Mouse (Mus musculus): Measurements from ENCODE around the gene St6galnac5.

DNA sequence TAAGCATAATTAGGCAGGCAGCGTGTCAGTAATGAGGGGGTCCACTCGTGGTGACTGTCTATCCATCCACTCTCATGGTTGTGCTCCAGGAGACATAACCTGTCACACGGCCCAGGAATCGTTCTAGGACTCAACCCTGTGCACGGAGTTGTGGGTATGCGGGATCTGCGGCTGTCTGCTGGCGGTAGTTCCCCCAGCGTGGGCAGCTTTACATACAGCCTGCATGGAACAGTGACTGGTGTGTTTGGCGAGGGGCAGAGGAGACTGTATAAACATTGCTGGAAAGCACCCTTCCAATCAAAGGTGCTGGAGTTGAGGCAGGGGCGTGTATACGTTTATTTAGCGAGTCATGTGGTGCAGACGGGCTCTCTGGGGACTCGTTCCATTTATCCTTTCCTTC, 58.5 kb downstream of the St6galnac5 start:
- TF ChIP-seq EP300 (IDR thresholded peaks at IDR 0.05; ENCODE audit: low read length) = no peak
- TF ChIP-seq RCOR1 (conservative IDR thresholded peaks at IDR 0.05; ENCODE audit: low read depth, low read length) = no peak
- no peak for TF ChIP-seq E2F4 (IDR thresholded peaks at IDR 0.05; ENCODE audit: insufficient replicate concordance, low read depth, low read length)
- TF ChIP-seq POLR2A (IDR thresholded peaks at IDR 0.05; ENCODE audit: low read depth, low read length) = no peak
- TF ChIP-seq CTCF (conservative IDR thresholded peaks at IDR 0.05 in 1 of 2, IDR thresholded peaks at IDR 0.05 in 1 of 2; ENCODE audit: low read depth in 2 of 2, low read length in 2 of 2) = no peak
- TF ChIP-seq CHD1 (IDR thresholded peaks at IDR 0.05; ENCODE audit: low read depth, low read length) = no peak
- TF ChIP-seq MEF2A (IDR thresholded peaks at IDR 0.05; ENCODE audit: borderline replicate concordance, low read depth, low read length) = no peak
- TF ChIP-seq MAFK (IDR thresholded peaks at IDR 0.05; ENCODE audit: insufficient replicate concordance, low read length) = no peak
- no peak for TF ChIP-seq ZKSCAN1 (IDR thresholded peaks at IDR 0.05; ENCODE audit: borderline replicate concordance, low read depth, low read length)
- TF ChIP-seq KAT2A (IDR thresholded peaks at IDR 0.05; ENCODE audit: insufficient replicate concordance, low read length) = no peak
- TF ChIP-seq ZC3H11A (IDR thresholded peaks at IDR 0.05; ENCODE audit: low read depth, low read length) = no peak

All from CH12.LX (cell line).